Mouse (Mus musculus) CH12.LX (cell line): ENCODE measurements around the gene Apex1. TPM values are rescaled to one million over a fixed set of nuclear protein-coding genes. Genes with fewer than 3 reads are reported as not detected.

Source experiments
- DNase-seq: peaks from one replicate; pipeline ENCODE4 v3.0.0-alpha.2; 2013; ENCODE audit errors: extremely low read depth
- H3K27ac ChIP-seq: 2 replicates; pipeline ENCODE4 v1.5.1; 2012; ENCODE audit warnings: low read depth, mild to moderate bottlenecking, control low read depth, moderate library complexity; ENCODE audit not compliant: insufficient read depth
- H3K27me3 ChIP-seq: replicated peaks from 2 replicates; pipeline ENCODE3; 2012; ENCODE audit warnings: inconsistent platforms
- H3K36me3 ChIP-seq, 2 experiments: replicated peaks in 1 of 2; 2 replicates each; pipeline versions ENCODE3 to v1.6.1; 2012; ENCODE audit warnings: inconsistent platforms in 1 of 2, low read length in 1 of 2, mild to moderate bottlenecking in 1 of 2, mixed read lengths in 1 of 2, moderate library complexity in 1 of 2; ENCODE audit not compliant: control insufficient read depth in 1 of 2, insufficient read depth in 1 of 2
- H3K4me1 ChIP-seq, 2 experiments: 2 replicates each; pipeline ENCODE4 v1.6.1; 2012; ENCODE audit warnings: inconsistent platforms in 1 of 2, moderate library complexity in 1 of 2; ENCODE audit not compliant: insufficient read depth in 2 of 2, control insufficient read depth in 1 of 2
- H3K4me2 ChIP-seq: 2 replicates; pipeline ENCODE4 v1.6.1; 2012; ENCODE audit warnings: low read depth, mild to moderate bottlenecking, control low read depth; ENCODE audit not compliant: poor library complexity, insufficient read depth, severe bottlenecking
- H3K4me3 ChIP-seq, 3 experiments: fragments of 150-350 bp in 1 of 3; sonication (generic) in 1 of 3; replicated peaks in 1 of 3; 2 replicates each; pipeline versions ENCODE3 to v1.5.1; 2011 to 2012; ENCODE audit warnings: low read depth in 2 of 3, low read length in 2 of 3, mild to moderate bottlenecking in 2 of 3, moderate library complexity in 2 of 3, control low read depth in 1 of 3, improper control_type of control experiment in 1 of 3, inconsistent platforms in 1 of 3, mixed read lengths in 1 of 3; ENCODE audit not compliant: poor library complexity in 1 of 3
- H3K79me2 ChIP-seq: replicated peaks from 2 replicates; pipeline ENCODE4 v1.6.1; 2012; ENCODE audit warnings: mild to moderate bottlenecking, moderate library complexity; ENCODE audit not compliant: control insufficient read depth, poor library complexity, insufficient read depth, severe bottlenecking; ENCODE audit errors: extremely low read depth
- H3K9ac ChIP-seq: 2 replicates; pipeline ENCODE4 v1.6.1; 2012; ENCODE audit warnings: low read depth, mild to moderate bottlenecking, control low read depth, moderate library complexity; ENCODE audit not compliant: insufficient read depth
- H3K9me3 ChIP-seq: replicated peaks from 2 replicates; pipeline ENCODE3; 2012; ENCODE audit warnings: low read length, inconsistent platforms, mixed read lengths
- BHLHE40 ChIP-seq: IDR thresholded peaks from 2 replicates; pipeline ENCODE4 v1.6.1; 2011; ENCODE audit warnings: mild to moderate bottlenecking, low read depth, low read length, improper control_type of control experiment
- CHD2 ChIP-seq: IDR thresholded peaks from 2 replicates; pipeline ENCODE4 v1.6.1; 2011; ENCODE audit warnings: low read length, improper control_type of control experiment
- CTCF ChIP-seq, 2 experiments: IDR thresholded peaks in 1 of 2; conservative IDR thresholded peaks in 1 of 2; 2 replicates each; pipeline ENCODE4 v1.5.1; 2011 to 2012; ENCODE audit warnings: low read depth in 2 of 2, low read length in 2 of 2, improper control_type of control experiment in 1 of 2, inconsistent platforms in 1 of 2, mild to moderate bottlenecking in 1 of 2, moderate library complexity in 1 of 2
- ELF1 ChIP-seq: IDR thresholded peaks from 2 replicates; pipeline ENCODE4 v1.6.1; 2014; ENCODE audit warnings: low read depth, mild to moderate bottlenecking, inconsistent platforms, low read length, improper control_type of control experiment
- ETS1 ChIP-seq: conservative IDR thresholded peaks from 2 replicates; pipeline ENCODE4 v1.6.1; 2012; ENCODE audit warnings: low read depth, mild to moderate bottlenecking, inconsistent platforms, low read length, improper control_type of control experiment, moderate library complexity
- HCFC1 ChIP-seq: IDR thresholded peaks from 2 replicates; pipeline ENCODE4 v1.6.1; 2012; ENCODE audit warnings: low read depth, mild to moderate bottlenecking, inconsistent platforms, low read length, improper control_type of control experiment
- IRF4 ChIP-seq: IDR thresholded peaks from 2 replicates; pipeline ENCODE4 v1.6.1; 2014; ENCODE audit warnings: low read depth, mild to moderate bottlenecking, inconsistent platforms, low read length, improper control_type of control experiment
- KAT2A ChIP-seq: IDR thresholded peaks from 2 replicates; pipeline ENCODE4 v1.6.1; 2012; ENCODE audit warnings: low read length, improper control_type of control experiment, inconsistent platforms; ENCODE audit not compliant: insufficient replicate concordance
- MXI1 ChIP-seq: IDR thresholded peaks from 2 replicates; pipeline ENCODE4 v1.6.1; 2011; ENCODE audit warnings: mild to moderate bottlenecking, low read depth, low read length, improper control_type of control experiment
- NELFE ChIP-seq: IDR thresholded peaks from 2 replicates; pipeline ENCODE4 v1.6.1; 2011; ENCODE audit warnings: low read depth, low read length, improper control_type of control experiment
- POLR2A ChIP-seq: IDR thresholded peaks from 2 replicates; pipeline ENCODE4 v1.6.1; 2011; ENCODE audit warnings: low read depth, mild to moderate bottlenecking, improper control_type of control experiment, low read length
- POLR2AphosphoS2 ChIP-seq: IDR thresholded peaks from 2 replicates; pipeline ENCODE4 v1.6.1; 2011; ENCODE audit warnings: low read depth, low read length, improper control_type of control experiment
- SIN3A ChIP-seq: IDR thresholded peaks from 2 replicates; pipeline ENCODE4 v1.6.1; 2012; ENCODE audit warnings: low read length, improper control_type of control experiment, inconsistent platforms
- SMC3 ChIP-seq: IDR thresholded peaks from 2 replicates; pipeline ENCODE4 v1.6.1; 2011; ENCODE audit warnings: low read depth, low read length, improper control_type of control experiment
- TBP ChIP-seq: conservative IDR thresholded peaks from 2 replicates; pipeline ENCODE4 v1.6.1; 2011; ENCODE audit warnings: low read depth, low read length, improper control_type of control experiment
- TCF12 ChIP-seq: IDR thresholded peaks from 2 replicates; pipeline ENCODE4 v1.6.1; 2014; ENCODE audit warnings: low read depth, mild to moderate bottlenecking, inconsistent platforms, low read length, improper control_type of control experiment
- UBTF ChIP-seq: IDR thresholded peaks from 2 replicates; pipeline ENCODE4 v1.6.1; 2012; ENCODE audit warnings: low read depth, mild to moderate bottlenecking, inconsistent platforms, low read length, improper control_type of control experiment, moderate library complexity
- USF2 ChIP-seq: conservative IDR thresholded peaks from 2 replicates; pipeline ENCODE4 v1.6.1; 2011; ENCODE audit warnings: low read depth, low read length, improper control_type of control experiment
- ZC3H11A ChIP-seq: IDR thresholded peaks from 2 replicates; pipeline ENCODE4 v1.6.1; 2012; ENCODE audit warnings: low read depth, mild to moderate bottlenecking, inconsistent platforms, low read length, improper control_type of control experiment
- ZMIZ1 ChIP-seq: IDR thresholded peaks from 2 replicates; pipeline ENCODE4 v1.6.1; 2012; ENCODE audit warnings: low read depth, mild to moderate bottlenecking, inconsistent platforms, low read length, improper control_type of control experiment
- dilution Hi-C: fragments of 300-500 bp; cut with MboI; formaldehyde crosslinking; loops from 2 replicates; pipeline ENCODE4 v1.14.3; 2020; ENCODE audit warnings: low sequenced_read_pairs; ENCODE audit not compliant: extremely low pct_unique_long_range_greater_than_20kb, extremely low pct_ligation_motif_present
- in situ Hi-C: fragments of 300-500 bp; cut with MboI; formaldehyde crosslinking; loops from 3 replicates; pipeline ENCODE4 v1.14.3; 2019; ENCODE audit warnings: low sequenced_read_pairs, low pct_ligation_motif_present, low pct_unique_long_range_greater_than_20kb, mixed read lengths
- polyA plus RNA-seq: library from polyadenylated mRNA; unstranded; fragments of >175 nt; gene quantifications from 2 replicates; pipeline ENCODE4 v1.2.1, GENCODE M21; 2012; ENCODE audit warnings: low read depth; ENCODE audit not compliant: insufficient read length
- total RNA-seq, 2 experiments: library from RNA; depleted of rRNA; stranded (reverse); fragments of 300-350 nt in 1 of 2; fragments of >200 nt in 1 of 2; gene quantifications; 2 replicates each; pipeline ENCODE4 v1.2.3; 2012 to 2014

Gene Apex1
- total and polyA plus RNA-seq, 3 experiments = 178 to 427 (median 353) TPM

GRCm38 (mm10) chr14:50938940-50939339 is 14.2 kb downstream of the Apex1 start:
- H3K4me1 ChIP-seq = peaks cover 19 to 27% of the 10 kb centered on the region in 2 experiments
- in situ Hi-C loops = loop anchor here (10.0 kb wide), 1 partner anchor 126 kb away; no protein-coding TSS in a partner anchor
- H3K9ac ChIP-seq = peak overlapping the region; percentile 97
- peak; percentile 85 for DNase-seq
- H3K27ac ChIP-seq = no peak overlapping the region
- H3K27me3 ChIP-seq = no peaks in the 10 kb centered on the region
- H3K9me3 ChIP-seq = no peaks in the 10 kb centered on the region
- TF ChIP-seq ELF1 = peak; percentile 81
- TF ChIP-seq CHD2 = peak; percentile 55
- peak; percentile 58 for TF ChIP-seq NELFE
- peak; percentile 79 for TF ChIP-seq SIN3A
- no peak for TF ChIP-seq UBTF
- peak; percentile 84; the same call in 1 of the 2 replicates for TF ChIP-seq TBP
- TF ChIP-seq CTCF (conservative IDR thresholded peaks at IDR 0.05 in 1 of 2, IDR thresholded peaks at IDR 0.05 in 1 of 2; ENCODE audit: low read depth in 2 of 2, low read length in 2 of 2) = no peak
- peak; percentile 56 for TF ChIP-seq HCFC1
- TF ChIP-seq USF2 = no peak
- TF ChIP-seq IRF4 = 0 out of 2 replicates have a peak, but pooled peaks have one; percentile 14
- peak; percentile 72 for TF ChIP-seq POLR2A
- TF ChIP-seq ZMIZ1 = no peak
- peaks cover 13 to 32% of the 10 kb centered on the region in 2 experiments for H3K36me3 ChIP-seq
- peaks cover 22% of the 10 kb centered on the region for H3K79me2 ChIP-seq
- H3K4me3 ChIP-seq = peak overlapping the region; percentile 56 to 99 (median 78)
- peak overlapping the region; percentile 76; the same call in 1 of the 2 replicates for H3K4me2 ChIP-seq
- dilution Hi-C loops = no loop called here

- peaks cover 6% of the 10 kb centered on the region for H3K79me2 ChIP-seq
- H3K9me3 ChIP-seq = no peaks in the 10 kb centered on the region
- peaks cover 4 to 8% of the 10 kb centered on the region in 2 experiments for H3K36me3 ChIP-seq
- TF ChIP-seq ZC3H11A = no peak
- peak; percentile 96 for TF ChIP-seq NELFE
- TF ChIP-seq SMC3 = peak; percentile 1; the same call in 1 of the 2 replicates
- TF ChIP-seq POLR2AphosphoS2 = peak; percentile 77; the same call in 1 of the 2 replicates
- TF ChIP-seq IRF4 = no peak
- TF ChIP-seq HCFC1 = peak; percentile 41
- TF ChIP-seq ETS1 = no peak
- 0 out of 2 replicates have a peak, but pooled peaks have one; percentile 42 for TF ChIP-seq ELF1
- TF ChIP-seq POLR2A = peak; percentile 97
- peak; percentile 97 for TF ChIP-seq TBP
- peak; percentile 59 for TF ChIP-seq MXI1
- TF ChIP-seq KAT2A = no peak
- TF ChIP-seq BHLHE40 = no peak
- peak; percentile 23 for TF ChIP-seq SIN3A
- TF ChIP-seq TCF12 = peak; percentile 68
- TF ChIP-seq ZMIZ1 = peak; percentile 94
- H3K27me3 ChIP-seq = no peaks in the 10 kb centered on the region
- peaks cover 5 to 9% of the 10 kb centered on the region in 2 experiments; a peak in 3 of 4 replicates for H3K4me1 ChIP-seq
- dilution Hi-C loops (no loop called here), in situ Hi-C loops (no loop called here)
- peak within 1 kb of the TSS; percentile 89 for H3K4me2 ChIP-seq
- peak; percentile 95 for DNase-seq
- H3K4me3 ChIP-seq = peak within 1 kb of the TSS; percentile 53 to 96 (median 74)
- H3K27ac ChIP-seq = peak within 1 kb of the TSS; percentile 56
- peak within 1 kb of the TSS; percentile 80 for H3K9ac ChIP-seq
Observed at GRCm38 (mm10) chr14:50943932-50944667, 19.3 kb downstream of the Apex1 start, which contains the start of gene Gm49342. Gm49342 (plus strand) TSS chr14:50944517.
